Mouse (Mus musculus): ENCODE results near the gene Wdr70.

The Wdr70 gene

GRCm38 (mm10) chr15:7925382-7925781, 173.6 kb downstream of the Wdr70 start:
- DNase-seq = peak; percentile 2

- no peak for DNase-seq
Observed at GRCm38 (mm10) chr15:7923281-7923680, 175.7 kb downstream of the Wdr70 start.

- DNase-seq = no peak
Observed at GRCm38 (mm10) chr15:7922291-7923037, 176.5 kb downstream of the Wdr70 start.

- no peak for DNase-seq
Observed at GRCm38 (mm10) chr15:7921124-7921523, 177.9 kb downstream of the Wdr70 start.

GRCm38 (mm10) chr15:7906491-7907035, 192.4 kb downstream of the Wdr70 start:
- no peak for DNase-seq

GRCm38 (mm10) chr15:7899286-7899685, 199.7 kb downstream of the Wdr70 start:
- DNase-seq = peak; percentile 36

GRCm38 (mm10) chr15:7891547-7892282, 207.3 kb downstream of the Wdr70 start:
- DNase-seq = no peak

GRCm38 (mm10) chr15:7890286-7890685, 208.7 kb downstream of the Wdr70 start:
- DNase-seq = no peak

- no peak for DNase-seq
Observed at GRCm38 (mm10) chr15:7889362-7889674, 209.7 kb downstream of the Wdr70 start.

GRCm38 (mm10) chr15:7888617-7889361, 210.2 kb downstream of the Wdr70 start:
- DNase-seq = no peak

GRCm38 (mm10) chr15:7886591-7886990, 212.4 kb downstream of the Wdr70 start:
- no peak for DNase-seq

GRCm38 (mm10) chr15:7885106-7885505, 213.9 kb downstream of the Wdr70 start:
- no peak for DNase-seq

- no peak for DNase-seq
Observed at GRCm38 (mm10) chr15:7884181-7884580, 214.8 kb downstream of the Wdr70 start.

- no peak for DNase-seq
Observed at GRCm38 (mm10) chr15:7879956-7880355, 219.1 kb downstream of the Wdr70 start.

- no peak for DNase-seq
Observed at GRCm38 (mm10) chr15:7878861-7879260, 220.1 kb downstream of the Wdr70 start.

- no peak for DNase-seq
Observed at GRCm38 (mm10) chr15:7877560-7878467, 221.2 kb downstream of the Wdr70 start.

GRCm38 (mm10) chr15:7875879-7876278, 223.1 kb downstream of the Wdr70 start:
- DNase-seq = no peak

- DNase-seq = no peak
Observed at GRCm38 (mm10) chr15:7872473-7872872, 226.5 kb downstream of the Wdr70 start.

- no peak for DNase-seq
Observed at GRCm38 (mm10) chr15:7865305-7865704, 233.7 kb downstream of the Wdr70 start.

GRCm38 (mm10) chr15:7863328-7863727, 235.7 kb downstream of the Wdr70 start:
- no peak for DNase-seq

GRCm38 (mm10) chr15:7862890-7863289, 236.1 kb downstream of the Wdr70 start:
- DNase-seq = no peak

GRCm38 (mm10) chr15:7858841-7859240, 240.2 kb downstream of the Wdr70 start:
- DNase-seq = no peak
